Comparison of ENCODE assay signal across 14 mouse cellular contexts in the genomic region with DNA sequence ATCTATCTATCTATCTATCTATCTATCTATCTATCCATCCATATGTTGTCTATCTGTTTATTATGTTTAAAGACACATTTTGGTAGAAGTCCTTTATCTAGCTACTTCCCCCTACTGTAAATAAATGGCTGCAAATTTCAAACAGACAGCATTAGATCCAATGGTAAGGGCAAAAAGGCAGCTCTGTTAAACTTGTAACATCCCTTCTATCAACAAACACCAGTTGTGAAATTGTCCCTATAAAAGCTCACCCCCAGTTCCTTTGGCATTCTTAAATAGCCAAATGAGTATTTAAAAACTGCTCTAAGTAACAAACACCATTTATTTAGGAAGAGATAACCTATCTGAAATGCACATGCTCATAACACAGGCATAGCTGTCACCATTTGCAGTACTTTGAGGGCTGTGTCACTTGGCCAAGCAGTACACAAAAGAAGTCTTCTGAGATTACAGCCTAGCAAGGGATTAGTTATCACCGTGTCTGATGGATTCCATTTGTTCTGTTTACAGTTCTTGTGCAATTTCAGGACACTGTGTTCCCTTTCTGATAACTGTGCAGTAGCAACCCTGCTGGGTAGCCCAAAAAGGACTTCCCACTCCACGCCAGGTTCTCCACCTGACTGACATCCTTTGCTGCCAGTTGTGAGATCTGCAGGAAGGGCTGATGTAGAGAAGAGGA.
DNase-seq lines count a peak whose midpoint lies in the region; ATAC-seq and TF ChIP-seq lines count a peak whose summit lies in the region.
"Had no signal": no experiment of that assay in that cellular context is flagged by ENCODE, and none has a peak within 500 bp of the region (broad histone marks: within the 10 kb centered on the region; RNA-seq: fewer than 3 reads in every experiment).

No protein-coding gene starts in this region.

- no peak overlapping the region for H3K9ac ChIP-seq in embryonic facial prominence, embryonic 14.5 days (ENCODE audit: low read depth, low read length)
- no peak overlapping the region for H3K9ac ChIP-seq in liver, embryonic 14.5 days (replicated peaks)
- H3K9ac ChIP-seq in liver, embryonic 11.5 days (ENCODE audit: low read depth, low read length): no peak overlapping the region
- H3K9ac ChIP-seq in heart, postnatal 0 days (replicated peaks; ENCODE audit: low read depth, low read length): no peak overlapping the region
- H3K9ac ChIP-seq: forebrain, embryonic 15.5 days; limb, embryonic 15.5 days had no signal

- H3K4me2 ChIP-seq in embryonic facial prominence, embryonic 14.5 days (ENCODE audit: low read depth, low read length): no peak overlapping the region
- no peak overlapping the region for H3K4me2 ChIP-seq in liver, embryonic 14.5 days (ENCODE audit: low read depth)
- H3K4me2 ChIP-seq in liver, embryonic 11.5 days: no peak overlapping the region
- H3K4me2 ChIP-seq in heart, postnatal 0 days (ENCODE audit: low read depth, low read length): no peak overlapping the region
- H3K4me2 ChIP-seq: forebrain, embryonic 15.5 days; limb, embryonic 15.5 days had no signal

- H3K27ac ChIP-seq in embryonic facial prominence, embryonic 14.5 days (replicated peaks; ENCODE audit: low read depth, low read length): no peak overlapping the region
- no peak overlapping the region for H3K27ac ChIP-seq in embryonic facial prominence, embryonic 10.5 days (replicated peaks)
- H3K27ac ChIP-seq in liver, embryonic 14.5 days: no peak overlapping the region
- no peak overlapping the region for H3K27ac ChIP-seq in liver, embryonic 11.5 days (ENCODE audit: low read depth, low read length)
- H3K27ac ChIP-seq in heart, postnatal 0 days (ENCODE audit: low read depth): peak overlapping the region; percentile 41
- H3K27ac ChIP-seq: forebrain, embryonic 15.5 days; limb, embryonic 15.5 days had no signal

- ATAC-seq in embryonic facial prominence, embryonic 14.5 days (ENCODE audit: low read depth): peak; percentile 26; the same call in 1 of the 2 replicates
- no peak for ATAC-seq in liver, embryonic 14.5 days (ENCODE audit: insufficient read depth)
- no peak for ATAC-seq in liver, embryonic 11.5 days (replicated peaks; ENCODE audit: low FRiP score)
- peak; percentile 86 for ATAC-seq in heart, postnatal 0 days (ENCODE audit: insufficient read depth, low read depth)
- ATAC-seq in megakaryocyte progenitor cell, adult 5-6 weeks (replicated peaks; ENCODE audit: poor library complexity): peak; percentile 58
- ATAC-seq: forebrain, embryonic 15.5 days had no signal

- H3K27me3 ChIP-seq in embryonic facial prominence, embryonic 14.5 days (replicated peaks; ENCODE audit: control insufficient read depth, insufficient read depth, low read length): no peaks in the 10 kb centered on the region
- H3K27me3 ChIP-seq in embryonic facial prominence, embryonic 10.5 days (replicated peaks; ENCODE audit: low read depth, poor library complexity, severe bottlenecking): no peaks in the 10 kb centered on the region
- no peaks in the 10 kb centered on the region for H3K27me3 ChIP-seq in liver, embryonic 14.5 days (ENCODE audit: control insufficient read depth, insufficient read depth, low read length)
- no peaks in the 10 kb centered on the region for H3K27me3 ChIP-seq in liver, embryonic 11.5 days (replicated peaks; ENCODE audit: control insufficient read depth, insufficient read depth, low read length)
- no peaks in the 10 kb centered on the region for H3K27me3 ChIP-seq in heart, postnatal 0 days (ENCODE audit: control insufficient read depth, insufficient read depth, low read length)
- H3K27me3 ChIP-seq: forebrain, embryonic 15.5 days; limb, embryonic 15.5 days had no signal

- 0 out of 2 replicates have a peak, but pooled peaks have one; percentile 25 for TF ChIP-seq EP300 in liver, embryonic 14.5 days (IDR thresholded peaks at IDR 0.05; ENCODE audit: low read depth)
- peak; percentile 94 for TF ChIP-seq EP300 in heart, postnatal 0 days (IDR thresholded peaks at IDR 0.05; ENCODE audit: low read depth)

- DNase-seq in embryonic facial prominence, embryonic 14.5 days (ENCODE audit: low spot score): peak; percentile 37
- no peak for DNase-seq in embryonic facial prominence, embryonic 10.5 days (ENCODE audit: low spot score)
- no peak for DNase-seq in liver, embryonic 14.5 days (ENCODE audit: low read depth in 3 of 3, low spot score in 3 of 3)
- no peak for DNase-seq in liver, embryonic 11.5 days (ENCODE audit: low spot score)
- peak; percentile 78 for DNase-seq in heart, postnatal 0 days (ENCODE audit: low spot score)
- no peak for DNase-seq in Muller cell, postnatal 12 days (ENCODE audit: inconsistent ontology term)
- DNase-seq in layer of hippocampus, adult 9-11 months: no peak
- DNase-seq: kidney, adult 9 months; layer of hippocampus, postnatal 36 days; right cerebral cortex, postnatal 4 days had no signal

- H3K4me3 ChIP-seq in embryonic facial prominence, embryonic 14.5 days (ENCODE audit: low read depth, low read length): no peak overlapping the region
- H3K4me3 ChIP-seq in embryonic facial prominence, embryonic 10.5 days: no peak overlapping the region
- no peak overlapping the region for H3K4me3 ChIP-seq in liver, embryonic 14.5 days (ENCODE audit: insufficient read depth in 1 of 2, low read depth in 2 of 2, low read length in 2 of 2)
- H3K4me3 ChIP-seq in liver, embryonic 11.5 days (ENCODE audit: low read depth, low read length): no peak overlapping the region
- H3K4me3 ChIP-seq in heart, postnatal 0 days (ENCODE audit: low read depth, low read length): no peak overlapping the region
- H3K4me3 ChIP-seq: forebrain, embryonic 15.5 days; limb, embryonic 15.5 days had no signal

- no peaks in the 10 kb centered on the region for H3K36me3 ChIP-seq in embryonic facial prominence, embryonic 14.5 days (ENCODE audit: control insufficient read depth, insufficient read depth, low read length)
- no peaks in the 10 kb centered on the region for H3K36me3 ChIP-seq in embryonic facial prominence, embryonic 10.5 days (replicated peaks)
- H3K36me3 ChIP-seq in liver, embryonic 14.5 days (replicated peaks; ENCODE audit: control insufficient read depth, insufficient read depth, low read depth): no peaks in the 10 kb centered on the region
- no peaks in the 10 kb centered on the region for H3K36me3 ChIP-seq in liver, embryonic 11.5 days (ENCODE audit: control insufficient read depth, insufficient read depth, low read length)
- no peaks in the 10 kb centered on the region for H3K36me3 ChIP-seq in heart, postnatal 0 days (replicated peaks; ENCODE audit: control insufficient read depth, insufficient read depth, low read length)
- H3K36me3 ChIP-seq: forebrain, embryonic 15.5 days; G1E; limb, embryonic 15.5 days had no signal

- TF ChIP-seq CTCF in liver, embryonic 14.5 days (IDR thresholded peaks at IDR 0.05; ENCODE audit: low read depth): no peak
- no peak for TF ChIP-seq CTCF in heart, postnatal 0 days (IDR thresholded peaks at IDR 0.05; ENCODE audit: low read depth)

- no peaks in the 10 kb centered on the region for H3K4me1 ChIP-seq in embryonic facial prominence, embryonic 14.5 days (ENCODE audit: control insufficient read depth, insufficient read depth, low read length)
- H3K4me1 ChIP-seq in embryonic facial prominence, embryonic 10.5 days: no peaks in the 10 kb centered on the region
- H3K4me1 ChIP-seq in liver, embryonic 14.5 days (replicated peaks; ENCODE audit: control insufficient read depth in 2 of 2, insufficient read depth in 2 of 2, low read length in 1 of 2): 0 out of 4 replicates have a peak, but pooled peaks cover 0 to 3% of the 10 kb centered on the region in 2 experiments
- peaks cover 4% of the 10 kb centered on the region for H3K4me1 ChIP-seq in liver, embryonic 11.5 days (replicated peaks; ENCODE audit: control insufficient read depth, insufficient read depth, low read length)
- H3K4me1 ChIP-seq in heart, postnatal 0 days (ENCODE audit: control insufficient read depth, insufficient read depth): peaks cover 7% of the 10 kb centered on the region; the same call in 1 of the 2 replicates
- H3K4me1 ChIP-seq: forebrain, embryonic 15.5 days; limb, embryonic 15.5 days had no signal

- WGBS in embryonic facial prominence, embryonic 14.5 days: 49% methylated on average over 2 of the region's 2 CpGs
- 70% methylated on average over 2 of the region's 2 CpGs for WGBS in embryonic facial prominence, embryonic 10.5 days
- WGBS in liver, embryonic 14.5 days (ENCODE audit: insufficient replicate concordance): 3% methylated on average over 2 of the region's 2 CpGs
- WGBS in liver, embryonic 11.5 days: 24% methylated on average over 2 of the region's 2 CpGs
- 16% methylated on average over 2 of the region's 2 CpGs for WGBS in heart, postnatal 0 days

- no peaks in the 10 kb centered on the region for H3K9me3 ChIP-seq in embryonic facial prominence, embryonic 14.5 days (ENCODE audit: control insufficient read depth, low read length)
- no peaks in the 10 kb centered on the region for H3K9me3 ChIP-seq in embryonic facial prominence, embryonic 10.5 days
- no peaks in the 10 kb centered on the region for H3K9me3 ChIP-seq in liver, embryonic 14.5 days (ENCODE audit: control insufficient read depth, low read length)
- no peaks in the 10 kb centered on the region for H3K9me3 ChIP-seq in liver, embryonic 11.5 days (ENCODE audit: control insufficient read depth, low read length)
- no peaks in the 10 kb centered on the region for H3K9me3 ChIP-seq in heart, postnatal 0 days (replicated peaks; ENCODE audit: control insufficient read depth, low read length)
- H3K9me3 ChIP-seq: forebrain, embryonic 15.5 days; G1E; limb, embryonic 15.5 days had no signal

Comparison
In these comparisons a context has a peak if more than half of its experiments do, and no peak if none do; other contexts are left out.
1. DNase-seq: peak in embryonic facial prominence, embryonic 14.5 days (single experiment) and heart, postnatal 0 days (single experiment); none in embryonic facial prominence, embryonic 10.5 days (single experiment), liver, embryonic 14.5 days (0 of 3), liver, embryonic 11.5 days (single experiment), Muller cell, postnatal 12 days (single experiment) and layer of hippocampus, adult 9-11 months (single experiment).
2. ATAC-seq: peak in embryonic facial prominence, embryonic 14.5 days (single experiment), heart, postnatal 0 days (single experiment) and megakaryocyte progenitor cell, adult 5-6 weeks (single experiment); none in liver, embryonic 14.5 days (single experiment) and liver, embryonic 11.5 days (single experiment).